Mouse (Mus musculus): ENCODE results near the gene P4htm. TPM values are rescaled to one million over a fixed set of nuclear protein-coding genes. Genes with fewer than 3 reads are reported as not detected.

The P4htm gene
- total RNA-seq, 2 experiments from 2014 or later: 13.4 to 16.2 TPM

GRCm38 (mm10) chr9:108560227-108560841 is 37.1 kb downstream of the P4htm start, which contains the start of gene Impdh2:
Impdh2 (plus strand) TSS chr9:108560286.
- peak; percentile 86 to 87 for DNase-seq (ENCODE audit: low spot score in 2 of 2)

GRCm38 (mm10) chr9:108559169-108559568 is 38.3 kb downstream of the P4htm start:
- no peak for DNase-seq (ENCODE audit: low spot score in 2 of 2)

GRCm38 (mm10) chr9:108546875-108547274 is 50.6 kb downstream of the P4htm start:
- DNase-seq (ENCODE audit: low spot score in 2 of 2): no peak

- DNase-seq (ENCODE audit: low spot score in 2 of 2): no peak
These were observed 51.5 kb downstream of the P4htm start for GRCm38 (mm10) chr9:108545986-108546385.

GRCm38 (mm10) chr9:108540846-108541245 is 56.6 kb downstream of the P4htm start:
- no peak for DNase-seq (ENCODE audit: low spot score in 2 of 2)

- DNase-seq (ENCODE audit: low spot score in 2 of 2): no peak
These were observed 66.0 kb downstream of the P4htm start for GRCm38 (mm10) chr9:108531496-108531895.

GRCm38 (mm10) chr9:108530954-108531353 is 66.5 kb downstream of the P4htm start:
- no peak for DNase-seq (ENCODE audit: low spot score in 2 of 2)

Small RNA genes lying within 50 kb of the gene (microRNA-seq; reads per million reads assigned to microRNA genes)
- gene Gm24083: not detected
- not detected for gene Mir191
- 1,250 reads per million, percentile 77 among the genes with 10 or more reads in this experiment for gene Mir425

Other genes with a start within 250 kb of the P4htm start
- gene Usp4, start 249.8 kb downstream of the P4htm start, total RNA-seq (2021): 100 to 1,000 TPM; 119 to 123 TPM
- gene 1700102P08Rik, start 204.9 kb downstream of the P4htm start, total RNA-seq (2021): 1 to 10 TPM in 1 of 2 experiments, under 1 TPM in 1; 0.73 to 1.4 TPM
- under 1 TPM; 0.25 to 0.28 TPM for gene Ccdc36, start 169.2 kb downstream of the P4htm start, total RNA-seq (2021)
- gene BC048562, start 161.2 kb downstream of the P4htm start, total RNA-seq (2021): not detected
- 10 to 100 TPM; 47.1 to 59.1 TPM for gene Ccdc71, start 137.1 kb downstream of the P4htm start, total RNA-seq (2021)
- gene Klhdc8b, start 136.1 kb downstream of the P4htm start, total RNA-seq (2021): 10 to 100 TPM; 55.1 to 58.2 TPM
- 100 to 1,000 TPM; 136 to 153 TPM for gene Lamb2, start 117.9 kb downstream of the P4htm start, total RNA-seq (2021)
- 100 to 1,000 TPM; 225 to 230 TPM for gene Usp19, start 107.1 kb downstream of the P4htm start, total RNA-seq (2021)
- gene Qars, start 90.0 kb downstream of the P4htm start, total RNA-seq (2021): 100 to 1,000 TPM; 212 to 220 TPM
- gene Qrich1, start 80.9 kb downstream of the P4htm start, total RNA-seq (2021): 100 to 1,000 TPM; 162 to 172 TPM
- 100 to 1,000 TPM; 105 to 106 TPM for gene Impdh2, start 37.4 kb downstream of the P4htm start, total RNA-seq (2021)
- gene Ndufaf3, start 30.2 kb downstream of the P4htm start, total RNA-seq (2021): 10 to 100 TPM; 55.8 to 58.7 TPM
- 10 to 100 TPM; 60.3 to 74.2 TPM for gene Dalrd3, start 27.8 kb downstream of the P4htm start, total RNA-seq (2021)
- gene Wdr6, start 18.9 kb downstream of the P4htm start, total RNA-seq (2021): 100 to 1,000 TPM; 150 to 157 TPM
- 10 to 100 TPM; 80.1 to 80.7 TPM for gene Arih2, start 51.7 kb upstream of the P4htm start, total RNA-seq (2021)
- 100 to 1,000 TPM in 1 of 2 experiments, 10 to 100 TPM in 1; 92.7 to 115 TPM for gene Slc25a20, start 64.4 kb upstream of the P4htm start, total RNA-seq (2021)
- gene Prkar2a, start 91.6 kb upstream of the P4htm start, total RNA-seq (2021): 10 to 100 TPM; 43.9 to 47.9 TPM
- gene Ip6k2, start 186.1 kb upstream of the P4htm start, total RNA-seq (2021): 100 to 1,000 TPM; 124 to 130 TPM
- gene Nckipsd, start 210.7 kb upstream of the P4htm start, total RNA-seq (2021): 10 to 100 TPM; 10.9 to 14.5 TPM
- gene Celsr3, start 228.7 kb upstream of the P4htm start, total RNA-seq (2021): 10 to 100 TPM; 11.0 to 13.6 TPM